ENCODE assay signal across 8 mouse cellular contexts in genomic region chr7:118766119-118766833, GRCm38 (mm10). TPM values are rescaled to one million over a fixed set of nuclear protein-coding genes. Genes with fewer than 3 reads are reported as not detected.
DNase-seq lines count a peak whose midpoint lies in the region; ATAC-seq and TF ChIP-seq lines count a peak whose summit lies in the region.

No protein-coding gene starts in this region.

- DNase-seq in urinary bladder, postnatal 14 days (ENCODE audit: low spot score), result peak; percentile 58
- DNase-seq in urinary bladder, adult 2 months (ENCODE audit: low spot score), result no peak
- peak; percentile 65 to 80 for DNase-seq in left cerebral cortex, postnatal 25 days (ENCODE audit: low spot score in 2 of 2)
- peak; percentile 70 for DNase-seq in stomach, postnatal 0 days (ENCODE audit: low spot score)

- no peaks in the 10 kb centered on the region for H3K9me3 ChIP-seq in forebrain, embryonic 15.5 days
- no peaks in the 10 kb centered on the region for H3K9me3 ChIP-seq in stomach, postnatal 0 days (ENCODE audit: control insufficient read depth, low read length)

- H3K4me1 ChIP-seq in forebrain, embryonic 15.5 days, result peaks cover 5% of the 10 kb centered on the region
- H3K4me1 ChIP-seq in stomach, postnatal 0 days (replicated peaks; ENCODE audit: control insufficient read depth, insufficient read depth), result no peaks in the 10 kb centered on the region

- TF ChIP-seq EP300 in stomach, postnatal 0 days (optimal IDR thresholded peaks at IDR 0.05), result no peak

- TF ChIP-seq CTCF in stomach, postnatal 0 days (IDR thresholded peaks at IDR 0.05; ENCODE audit: low read depth), result peak; percentile 95

- H3K36me3 ChIP-seq in forebrain, embryonic 15.5 days, result peaks cover 33% of the 10 kb centered on the region
- H3K36me3 ChIP-seq in stomach, postnatal 0 days (ENCODE audit: control insufficient read depth, insufficient read depth, low read length), result 0 out of 2 replicates have a peak, but pooled peaks cover 2% of the 10 kb centered on the region

- peak; percentile 92 for ATAC-seq in cerebellum, adult (ENCODE audit: insufficient number of reproducible peaks, low FRiP score, low TSS enrichment)
- ATAC-seq in forebrain, embryonic 15.5 days (replicated peaks), result peak; percentile 77
- ATAC-seq in inflammation-experienced regulatory T-cells, adult 6 months, result peak; percentile 56
- peak; percentile 51 for ATAC-seq in monocyte, adult 5-6 weeks (replicated peaks; ENCODE audit: insufficient number of reproducible peaks, low FRiP score, low TSS enrichment, poor library complexity, severe bottlenecking)
- no peak for ATAC-seq in stomach, postnatal 0 days (ENCODE audit: low FRiP score, low TSS enrichment)

- peak overlapping the region; percentile 17; the same call in 1 of the 2 replicates for H3K4me2 ChIP-seq in forebrain, embryonic 15.5 days (replicated peaks)
- no peak overlapping the region for H3K4me2 ChIP-seq in stomach, postnatal 0 days (replicated peaks; ENCODE audit: low read depth)

- no peak overlapping the region for H3K4me3 ChIP-seq in forebrain, embryonic 15.5 days
- no peak overlapping the region for H3K4me3 ChIP-seq in stomach, postnatal 0 days (ENCODE audit: low read depth, low read length)

- peak overlapping the region; percentile 16; the same call in 1 of the 2 replicates for H3K27ac ChIP-seq in forebrain, embryonic 15.5 days (replicated peaks)
- H3K27ac ChIP-seq in stomach, postnatal 0 days (replicated peaks), result no peak overlapping the region

- H3K27me3 ChIP-seq in forebrain, embryonic 15.5 days, result no peaks in the 10 kb centered on the region
- no peaks in the 10 kb centered on the region for H3K27me3 ChIP-seq in stomach, postnatal 0 days (ENCODE audit: control insufficient read depth, insufficient read depth, low read length)

- H3K9ac ChIP-seq in forebrain, embryonic 15.5 days (replicated peaks), result no peak overlapping the region
- no peak overlapping the region for H3K9ac ChIP-seq in stomach, postnatal 0 days (ENCODE audit: low read length)

- intact Hi-C loops in left cerebral cortex, postnatal 25 days (cut with DNase I), result loop anchor here (1.0 to 10.0 kb wide), 4 partner anchors 51 to 749 kb away; partner anchors contain the start of gene Acsm5

- 34% methylated on average over 18 of the region's 18 CpGs for WGBS in forebrain, embryonic 15.5 days
- 58% methylated on average over 18 of the region's 18 CpGs for WGBS in stomach, postnatal 0 days

RNA-seq across cellular contexts. Expression of gene Vps35l, which starts 26.2 kb away (rescaled TPM):
- 48.9 and 54.2 TPM in 2 replicates for polyA plus RNA-seq in urinary bladder, adult 2 months (2012; rRNA removed)
- polyA plus RNA-seq in forebrain, embryonic 15.5 days (2015; fragmentation: Nextera tagmentation; extraction: Ambion mirVana), result 90.7 and 105 TPM in 2 replicates
- polyA plus RNA-seq in inflammation-experienced regulatory T-cells, adult 6 months (2017; shearing (Covaris generic)), result 10 to 100 TPM; 53.6 to 58.6 (median 55.6) TPM
- total RNA-seq in left cerebral cortex, postnatal 25 days (2021), result 10 to 100 TPM; 51.2 to 58.2 TPM
- total RNA-seq in monocyte, adult 5-6 weeks (2017), result 41.4 to 59.4 TPM (median 52.0 TPM) in 3 replicates
- 31.2 and 32.7 TPM in 2 replicates for polyA plus RNA-seq in stomach, postnatal 0 days (2015; fragmentation: Nextera tagmentation; extraction: Ambion mirVana)

RNA-seq across cellular contexts. Expression of gene Ccp110, which starts 53.9 kb away (rescaled TPM):
- polyA plus RNA-seq in urinary bladder, adult 2 months (2012; rRNA removed), result 9.1 and 11.7 TPM in 2 replicates
- polyA plus RNA-seq in forebrain, embryonic 15.5 days (2015; fragmentation: Nextera tagmentation; extraction: Ambion mirVana), result 31.7 and 33.2 TPM in 2 replicates
- 1 to 10 TPM; 3.5 to 8.4 (median 5.1) TPM for polyA plus RNA-seq in inflammation-experienced regulatory T-cells, adult 6 months (2017; shearing (Covaris generic))
- total RNA-seq in left cerebral cortex, postnatal 25 days (2021), result 10 to 100 TPM; 44.5 to 47.7 TPM
- total RNA-seq in monocyte, adult 5-6 weeks (2017), result 6.9 to 12.5 TPM (median 8.4 TPM) in 3 replicates
- 2.6 and 2.7 TPM in 2 replicates for polyA plus RNA-seq in stomach, postnatal 0 days (2015; fragmentation: Nextera tagmentation; extraction: Ambion mirVana)
